Mouse (Mus musculus) layer of hippocampus, adult 8-10 months (tissue): ENCODE data around the gene Wscd2. TPM values are rescaled to one million over a fixed set of nuclear protein-coding genes. Genes with fewer than 3 reads are reported as not detected.

Experiments
- DNase-seq, 2 experiments: peaks; one replicate each; pipeline ENCODE4 v3.0.0; 2022; ENCODE audit warnings: low spot score in 2 of 2
- total RNA-seq, 4 experiments: library from RNA; stranded (reverse); gene quantifications; 2 replicates each; pipeline ENCODE4 v1.2.4; 2022

Wscd2 gene
- total RNA-seq, 4 experiments from 2014 or later: 64.7 to 84.8 (median 76.0) TPM

DNA sequence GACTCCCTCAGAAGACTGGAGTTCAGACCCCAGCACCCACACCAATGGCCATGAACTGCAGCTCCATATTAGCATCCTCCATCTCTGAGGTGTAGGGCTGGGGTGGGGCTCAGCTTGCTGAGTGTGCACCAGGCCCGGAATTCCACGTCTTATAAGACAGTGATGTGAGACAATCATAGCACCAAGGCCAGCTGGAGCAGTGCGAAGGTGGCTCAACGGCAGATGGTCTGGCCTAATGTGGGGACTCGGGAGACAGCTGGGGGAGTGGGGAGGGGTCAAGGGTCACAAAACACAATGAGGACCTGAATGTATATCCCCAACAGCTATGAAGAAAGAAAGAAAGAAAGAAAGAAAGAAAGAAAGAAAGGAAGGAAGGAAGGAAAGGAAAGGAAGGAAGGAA lies 9.7 kb upstream of the Wscd2 start:
- no peak for DNase-seq

DNA sequence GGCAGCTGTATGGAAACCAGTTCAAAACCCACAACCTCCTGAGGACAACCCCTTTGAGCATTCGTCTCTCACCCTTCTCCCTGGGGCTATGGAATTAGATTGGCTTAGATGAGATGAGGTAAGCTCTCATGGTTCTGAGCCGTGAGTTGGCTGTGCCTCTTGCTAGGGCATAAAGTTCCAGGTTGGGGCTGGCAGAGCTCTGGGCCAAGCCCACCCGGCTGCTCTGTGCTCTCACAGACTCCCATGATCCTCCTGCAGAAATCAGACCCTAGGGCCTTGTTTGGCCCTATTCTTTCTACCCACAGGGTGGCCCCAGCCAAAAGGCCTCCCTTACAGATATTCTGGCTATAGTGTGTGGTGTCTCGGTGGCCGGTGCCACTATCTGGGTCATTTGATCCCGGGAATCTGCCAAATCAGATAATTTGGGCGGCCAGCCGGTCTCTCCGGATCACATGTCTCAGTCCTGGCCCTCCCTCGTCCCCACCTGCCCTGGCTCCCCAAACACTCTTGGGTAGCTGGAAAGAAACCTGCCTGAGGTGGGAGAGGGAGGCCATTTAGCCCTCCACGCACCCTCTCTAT lies 4.5 kb upstream of the Wscd2 start:
- no peak for DNase-seq

- DNase-seq: no peak
Measured at GRCm38 (mm10) chr5:113487879-113488278, 2.3 kb upstream of the Wscd2 start.

DNA sequence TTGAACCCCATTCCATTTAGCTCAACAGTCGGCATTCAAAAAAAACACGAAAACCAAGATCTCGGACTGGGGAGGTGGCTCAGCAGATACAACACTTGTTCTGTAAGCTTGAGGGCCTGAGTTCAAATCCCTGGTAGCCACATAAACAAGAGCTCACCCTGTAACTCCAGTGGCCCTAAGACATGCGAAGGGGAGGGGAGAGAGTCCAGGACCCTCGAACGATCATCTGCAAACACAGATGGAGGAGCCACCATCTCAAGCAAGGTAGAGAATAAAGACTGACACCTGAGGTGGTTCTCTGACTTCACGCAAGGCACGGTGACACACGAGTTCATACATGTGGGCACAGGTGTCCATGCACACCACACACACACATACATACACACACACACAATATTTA lies 516 bp upstream of the Wscd2 start:
- DNase-seq: no peak

- DNase-seq: peak in 1 of 2 experiments; percentile 61
Measured at GRCm38 (mm10) chr5:113490467-113491260, 531 bp downstream of the Wscd2 start.

DNA sequence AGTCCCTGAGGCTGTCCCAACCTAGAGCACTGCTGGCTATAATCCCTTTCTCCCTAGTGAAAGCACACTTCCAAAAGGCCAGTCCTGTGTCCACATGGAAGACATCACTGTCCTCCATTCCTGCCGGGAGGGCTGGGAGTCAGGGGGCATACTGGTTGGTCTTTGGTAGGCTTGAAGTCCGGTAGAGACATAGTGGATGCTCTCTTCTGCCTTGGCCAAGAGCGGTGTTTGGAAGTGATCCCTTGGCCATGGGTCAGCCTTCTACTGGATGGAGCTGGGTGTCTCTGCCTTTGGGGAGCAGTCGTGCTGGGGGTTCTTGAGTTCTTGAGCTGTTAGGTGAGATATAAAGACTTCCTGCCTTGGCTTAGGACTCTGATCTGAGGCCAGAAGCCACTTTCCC lies 1.4 kb downstream of the Wscd2 start:
- DNase-seq: no peak

DNA sequence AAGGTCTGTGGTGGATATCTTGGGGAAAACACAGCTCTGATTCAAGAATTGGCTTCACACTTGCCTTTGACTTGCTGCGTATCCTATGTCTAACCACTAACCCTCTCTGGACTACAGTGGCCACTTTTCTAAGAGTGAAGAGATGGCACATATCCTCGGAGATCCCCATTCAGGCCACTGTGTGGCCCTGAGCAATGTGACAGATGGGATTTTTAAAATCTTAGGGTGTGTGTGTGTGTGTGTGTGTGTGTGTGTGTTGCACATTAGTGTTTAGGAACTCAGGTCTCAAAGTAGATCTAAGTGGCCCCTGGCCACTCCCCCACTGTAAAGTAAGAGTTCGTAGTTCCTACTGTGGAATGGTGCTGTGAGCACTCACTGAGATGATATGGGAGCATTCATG lies 1.9 kb downstream of the Wscd2 start:
- DNase-seq: no peak

DNA sequence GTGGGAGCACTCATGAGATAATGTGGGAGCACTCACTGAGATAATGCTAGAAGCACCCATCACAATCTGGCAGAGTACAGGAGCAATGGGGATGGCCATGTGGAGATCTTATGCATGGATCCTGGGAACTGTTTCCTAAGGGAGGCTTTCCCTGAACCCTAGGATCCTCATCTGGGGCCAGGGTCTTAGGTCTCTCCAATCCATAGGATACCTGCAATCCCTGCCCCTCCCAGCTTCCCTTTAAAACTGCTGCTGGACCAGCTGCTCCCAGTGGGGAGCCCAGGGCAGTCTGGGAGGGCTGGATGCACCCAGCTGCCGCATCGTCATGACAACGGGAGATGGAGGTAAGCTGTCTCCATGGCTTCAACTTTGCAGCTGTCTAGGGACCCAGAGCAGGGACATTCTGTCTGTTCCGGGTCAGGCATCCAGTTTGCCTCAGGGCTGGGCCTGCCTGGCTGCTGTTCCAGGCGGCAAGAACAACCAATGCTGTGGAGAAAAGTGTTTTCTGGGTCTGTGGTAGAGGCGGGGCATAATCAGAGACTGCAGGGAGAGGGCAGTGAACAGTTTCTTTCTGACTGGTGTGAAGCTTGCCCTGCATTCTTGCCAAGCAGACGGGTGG lies 2.4 kb downstream of the Wscd2 start:
- peak in 1 of 2 experiments; percentile 32 for DNase-seq

DNA sequence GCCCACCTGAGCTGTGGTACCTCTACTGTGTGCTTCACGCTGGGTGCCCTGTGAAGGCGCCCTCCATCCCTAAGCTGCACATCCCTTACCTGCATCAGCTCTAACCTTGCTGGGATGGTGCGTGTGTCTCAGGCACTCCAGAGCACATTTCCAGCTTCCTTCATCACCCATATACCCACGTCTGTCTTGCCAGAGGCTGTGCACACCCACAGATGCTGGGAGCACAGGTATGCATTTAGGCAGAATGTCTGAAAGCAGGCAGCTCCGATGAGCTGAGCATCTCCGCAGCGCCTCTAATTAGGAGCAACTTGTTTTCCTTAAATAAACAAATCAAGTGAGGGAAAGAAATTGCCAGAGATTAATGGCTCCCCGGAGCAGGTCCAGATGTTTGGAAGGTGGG lies 3.9 kb downstream of the Wscd2 start:
- no peak for DNase-seq

DNA sequence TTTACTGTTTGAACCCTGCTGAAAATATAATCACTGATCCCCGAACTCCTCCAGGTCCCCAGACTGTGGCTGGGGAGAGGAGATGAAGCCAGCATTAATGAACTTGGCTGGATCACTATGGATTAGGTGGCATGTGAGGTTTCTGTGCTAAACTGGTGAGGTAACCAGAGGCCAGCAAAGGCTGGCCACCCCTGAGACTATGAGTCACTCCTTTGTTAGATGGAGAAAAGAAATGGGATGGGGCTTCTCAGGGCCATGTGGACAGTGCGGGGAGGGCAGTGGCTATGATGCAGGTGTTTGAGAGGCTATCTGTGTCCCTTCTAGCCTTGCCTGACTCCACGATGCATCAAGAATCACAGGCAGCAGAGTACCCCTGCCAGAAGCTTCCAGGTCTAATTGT lies 6.8 kb downstream of the Wscd2 start:
- no peak for DNase-seq

DNA sequence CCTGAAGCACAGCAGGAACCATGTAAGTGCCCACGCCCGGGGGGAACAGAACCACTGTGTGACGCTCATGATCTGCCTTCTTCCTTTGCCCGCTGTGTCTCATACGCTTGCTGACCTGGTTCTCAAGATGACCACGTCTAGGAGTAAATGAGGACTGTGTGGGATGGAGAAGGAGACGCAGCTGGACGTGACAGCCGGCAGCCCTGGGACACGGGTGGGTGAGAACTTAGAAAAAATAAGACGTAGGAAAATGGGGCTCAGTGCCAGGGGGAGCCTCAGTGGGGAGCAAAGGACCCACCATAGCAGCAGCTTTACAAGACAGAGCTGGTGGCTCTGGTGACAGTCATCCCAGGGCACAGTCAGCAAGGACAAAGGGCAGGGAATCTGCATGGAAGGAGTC lies 9.3 kb downstream of the Wscd2 start:
- DNase-seq: no peak

DNA sequence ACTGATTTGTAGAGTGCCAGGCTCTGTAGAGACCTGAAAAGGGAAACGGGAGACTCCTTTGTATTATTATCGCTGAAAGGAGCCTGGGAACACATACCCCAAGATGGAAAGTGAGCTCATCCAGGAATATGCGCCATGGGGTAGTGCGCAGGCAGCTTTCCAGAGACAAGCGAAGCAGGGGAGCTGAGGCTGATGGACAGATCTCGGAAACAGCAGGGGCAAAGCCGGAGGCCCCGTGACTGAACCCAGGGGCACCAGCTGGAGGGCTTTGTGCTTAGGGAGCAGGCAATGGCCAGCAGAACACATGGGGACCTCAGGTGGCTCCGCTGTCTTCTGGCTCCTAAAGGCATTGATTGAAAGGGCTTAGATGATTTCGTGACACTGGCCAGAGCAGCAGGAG lies 13.1 kb downstream of the Wscd2 start:
- peak in 1 of 2 experiments; percentile 31 for DNase-seq

- no peak for DNase-seq
Measured at GRCm38 (mm10) chr5:113504654-113505053, 14.5 kb downstream of the Wscd2 start.

GRCm38 (mm10) chr5:113506065-113506464 lies 15.9 kb downstream of the Wscd2 start:
- DNase-seq: no peak

DNA sequence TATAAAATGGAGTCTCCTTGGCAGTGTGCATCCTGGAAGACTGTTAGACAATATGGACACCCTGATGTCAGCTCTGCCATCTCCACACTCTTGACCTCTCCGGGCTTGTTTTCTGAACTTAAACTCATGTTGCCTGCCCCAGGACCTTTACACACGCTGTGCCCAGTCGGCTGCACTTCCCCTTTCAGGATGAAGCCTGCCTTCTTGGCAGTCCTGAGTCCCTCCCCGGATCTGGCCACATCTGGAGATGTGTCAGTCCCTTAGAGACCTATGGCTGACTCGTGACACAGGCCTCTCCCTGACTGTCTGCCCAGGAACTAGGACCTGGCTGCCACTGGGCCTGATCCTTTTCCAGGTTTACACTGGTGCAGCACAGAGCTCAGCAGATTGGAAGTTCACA lies 16.6 kb downstream of the Wscd2 start:
- DNase-seq: no peak

GRCm38 (mm10) chr5:113509167-113509566 lies 19.0 kb downstream of the Wscd2 start:
- DNase-seq: no peak

- no peak for DNase-seq
Measured at GRCm38 (mm10) chr5:113513640-113514039, 23.5 kb downstream of the Wscd2 start.

DNA sequence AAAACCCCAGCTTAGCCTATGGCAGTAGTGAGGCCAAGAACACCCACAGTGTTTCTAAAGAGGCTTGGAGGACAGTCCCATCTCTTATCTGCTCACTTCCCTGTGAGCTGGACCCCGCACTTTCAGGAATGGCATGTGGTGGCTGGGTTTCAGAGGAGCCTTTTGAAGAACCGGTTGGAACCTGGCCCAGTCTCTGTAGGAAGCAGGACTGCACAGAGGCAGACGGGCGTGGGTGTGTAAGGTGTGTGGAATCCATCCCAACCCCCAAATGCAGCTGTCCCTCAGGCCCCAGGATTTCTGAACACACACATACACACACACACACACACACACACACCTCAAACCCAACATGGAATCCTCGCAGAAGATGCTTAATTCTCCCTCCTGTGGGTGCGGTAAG lies 23.9 kb downstream of the Wscd2 start:
- peak; percentile 60 to 80 for DNase-seq

DNA sequence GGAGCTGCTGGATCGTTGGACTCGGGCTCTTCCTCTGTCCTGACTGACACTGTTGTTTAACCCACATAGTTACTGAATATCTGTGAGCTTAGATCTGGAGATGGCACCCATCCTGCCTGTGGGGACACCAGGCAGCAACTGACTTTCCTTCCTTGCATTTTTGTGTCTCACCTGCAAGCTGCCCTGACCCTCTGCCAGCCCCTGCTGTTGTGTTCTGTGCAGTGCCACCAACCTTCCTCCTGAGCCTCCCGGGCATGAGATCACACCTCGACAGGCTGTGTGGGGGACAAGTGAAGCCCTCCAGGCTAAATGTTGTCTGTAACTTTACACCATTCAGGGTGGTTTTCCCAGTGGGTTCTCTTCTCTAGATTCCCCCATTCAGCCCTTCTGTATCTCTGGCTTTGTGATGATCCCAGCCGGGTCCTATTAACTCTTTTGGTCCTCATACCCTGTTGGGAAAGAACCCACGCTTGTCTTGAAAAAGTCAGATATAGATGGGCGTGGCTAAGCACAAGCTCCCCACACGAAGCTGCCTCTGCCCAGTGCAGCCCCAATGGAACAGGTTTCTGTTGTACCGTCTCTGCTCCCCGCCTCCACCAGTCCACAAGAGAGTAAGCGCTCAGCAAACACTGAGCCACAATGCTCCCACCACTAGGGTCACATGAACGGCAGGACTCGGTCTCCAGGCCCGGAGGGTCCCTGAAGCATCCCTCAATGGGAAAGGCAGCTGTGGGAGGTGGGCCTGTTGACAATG lies 26.2 kb downstream of the Wscd2 start:
- no peak for DNase-seq

DNA sequence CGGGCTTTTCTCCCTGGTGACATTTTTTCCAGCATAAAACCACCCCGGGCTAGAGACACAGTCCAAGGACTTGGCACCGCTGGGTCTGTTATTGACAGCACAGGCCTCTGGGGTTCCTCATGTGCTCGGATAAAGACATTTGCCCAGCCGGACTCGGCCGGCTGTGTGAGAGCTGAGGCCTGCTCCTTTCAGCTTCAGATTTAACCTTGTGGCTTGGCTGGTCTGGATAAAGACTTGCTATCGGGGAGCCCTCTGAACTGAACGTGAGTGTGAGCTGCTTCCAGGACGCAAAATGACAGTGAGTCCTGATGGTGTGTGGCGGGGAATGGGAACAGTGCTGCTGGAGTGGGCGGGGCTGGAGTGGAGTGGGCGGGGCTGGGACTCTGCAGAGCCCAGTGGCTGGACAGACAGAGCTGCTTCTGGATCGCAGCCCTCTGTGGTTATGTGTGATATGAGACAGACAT lies 26.8 kb downstream of the Wscd2 start:
- no peak for DNase-seq

- DNase-seq: no peak
Measured at GRCm38 (mm10) chr5:113517387-113517786, 27.3 kb downstream of the Wscd2 start.

- no peak for DNase-seq
Measured at GRCm38 (mm10) chr5:113521037-113521436, 30.9 kb downstream of the Wscd2 start.
